Mouse (Mus musculus) mouse embryonic stem cell (cell line): ENCODE results near the gene Ifne.
"Not testable (repeated sequence)": the region's sequence is repeated elsewhere in the genome, so short reads cannot be mapped to it uniquely, and the experiment has no call there.

Experiments
- in situ Hi-C, 2 experiments: fragments of 300-500 bp; cut with MboI; formaldehyde crosslinking; loops; 1 replicate in 1 of 2; 3 replicates in 1 of 2; pipeline ENCODE4 v1.14.3; 2019 to 2020; ENCODE audit warnings: low sequenced_read_pairs in 2 of 2, low pct_unique_long_range_greater_than_20kb in 1 of 2, mixed read lengths in 1 of 2; ENCODE audit not compliant: unreplicated experiment in 1 of 2

The Ifne gene

GRCm38 (mm10) chr4:88875435-88876095 is 4.4 kb downstream of the Ifne start:
- in situ Hi-C loops = no loop called here

DNA sequence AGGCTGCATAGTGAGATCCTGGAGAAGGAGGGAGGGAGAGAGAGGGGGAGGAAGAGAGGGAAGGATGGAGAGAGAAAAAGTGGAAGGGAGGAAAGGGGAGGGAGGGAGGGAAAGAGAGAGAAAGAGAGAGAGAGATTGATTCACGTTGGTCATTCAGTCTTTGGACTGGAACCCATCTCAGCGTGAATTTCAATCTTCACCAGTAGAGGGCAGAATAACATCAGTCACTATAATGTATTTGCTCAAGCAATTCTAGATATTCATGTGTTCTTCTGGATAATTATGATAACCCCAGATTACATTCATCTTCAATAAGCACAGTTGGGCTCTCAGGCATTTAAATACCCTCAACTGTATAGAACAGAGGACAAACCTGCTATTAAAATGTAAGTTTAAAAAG is 7.3 kb downstream of the Ifne start:
- in situ Hi-C loops = no loop called here

DNA sequence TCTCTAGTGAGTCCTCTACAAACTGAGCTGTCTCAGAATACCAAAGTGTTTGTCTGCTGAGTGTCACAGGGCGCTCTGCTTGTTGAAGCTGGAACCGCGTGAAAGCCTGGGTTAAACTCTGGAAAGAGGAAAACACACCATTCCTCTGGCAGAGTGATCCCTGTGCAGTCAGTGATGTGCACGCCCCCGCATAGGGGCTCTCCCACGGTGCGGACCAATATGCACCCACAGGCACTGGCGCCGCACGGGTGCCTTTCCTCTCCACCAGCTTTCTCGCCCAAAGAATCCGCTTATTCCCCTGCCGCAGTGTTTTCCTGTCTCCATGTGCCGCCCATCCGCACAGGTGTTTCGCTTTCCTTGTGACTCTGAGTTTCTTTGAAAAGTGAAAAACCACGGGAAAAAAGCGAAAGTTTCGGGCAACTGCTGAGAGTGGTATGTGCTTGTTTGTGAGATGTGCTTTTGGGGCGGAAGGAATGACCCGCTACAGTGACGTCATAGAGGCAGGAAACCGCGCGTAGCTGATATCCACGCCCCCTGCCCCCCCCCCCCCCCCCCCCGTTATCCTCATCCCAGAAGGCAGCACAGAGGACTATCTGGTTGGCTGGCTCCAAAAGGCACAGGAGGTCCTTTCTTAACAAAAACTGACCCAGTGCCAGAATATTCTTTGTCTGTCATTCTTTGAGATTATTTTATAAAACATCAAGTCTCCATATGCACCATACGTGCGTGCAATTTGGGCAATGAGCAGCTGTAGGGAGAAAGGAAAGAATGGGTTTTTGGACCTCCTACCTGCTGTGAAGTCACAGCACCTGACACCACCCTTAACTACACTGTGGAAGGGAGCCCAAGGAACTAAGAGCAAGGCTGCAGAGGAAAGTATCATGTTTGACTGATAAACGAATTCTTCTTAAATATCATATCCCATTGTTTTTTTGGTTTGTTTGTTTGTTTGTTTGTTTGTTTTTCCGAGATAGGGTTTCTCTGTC is 11.8 kb downstream of the Ifne start:
- in situ Hi-C loops = no loop called here

DNA sequence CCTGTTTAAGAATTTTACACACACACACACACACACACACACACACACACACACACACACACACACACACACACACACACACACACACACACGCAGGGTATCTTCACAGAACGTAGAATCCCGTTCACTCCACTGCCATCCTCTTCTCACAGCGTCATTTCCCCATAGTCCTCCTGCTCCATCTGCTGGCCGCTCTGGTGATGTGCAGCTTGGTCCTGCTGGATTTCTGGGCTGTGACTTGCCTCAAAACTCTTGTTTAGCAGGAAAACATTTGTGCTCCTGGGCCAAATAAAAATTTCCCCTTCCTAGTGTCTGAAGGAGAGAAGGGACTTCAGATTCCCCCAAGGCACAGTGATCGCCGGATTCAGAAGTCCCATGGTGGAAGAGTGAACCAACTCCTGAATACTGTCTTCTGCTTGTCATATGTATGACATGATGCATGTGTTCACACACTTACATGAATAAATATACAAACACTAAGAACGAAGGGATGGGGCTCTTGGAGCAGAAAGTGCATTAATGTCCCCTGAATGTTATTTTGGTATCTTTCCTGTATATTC is 12.6 kb downstream of the Ifne start:
- in situ Hi-C loops = no loop called here

DNA sequence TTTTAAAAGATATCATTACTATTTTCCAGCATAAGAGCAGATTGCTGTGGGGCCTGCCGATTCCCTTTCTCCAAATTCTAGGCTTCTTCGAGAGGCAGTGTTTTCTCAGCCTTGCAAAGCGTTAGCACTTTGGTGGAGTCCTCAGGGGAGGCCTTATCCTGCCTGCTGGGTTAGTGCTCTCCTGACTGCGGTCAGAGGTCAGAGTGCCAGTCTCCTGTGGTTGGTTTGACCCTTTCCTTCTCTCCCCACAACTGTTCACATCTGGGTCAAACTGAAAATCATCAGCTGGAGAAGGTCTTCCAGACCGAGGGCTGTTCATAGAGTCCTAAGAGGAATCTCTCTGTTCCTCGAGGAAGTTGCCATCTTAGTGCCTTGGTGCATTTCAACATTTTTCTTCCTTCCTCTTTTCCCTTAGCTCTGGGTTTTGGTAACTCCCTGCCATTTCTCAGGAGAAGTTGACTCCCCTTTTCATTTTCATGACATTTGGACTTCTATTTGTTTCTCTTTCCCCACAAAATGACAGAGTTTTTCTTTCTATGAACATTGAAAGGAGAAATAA is 14.9 kb downstream of the Ifne start:
- in situ Hi-C loops = no loop called here

GRCm38 (mm10) chr4:88864599-88864998 is 15.4 kb downstream of the Ifne start:
- in situ Hi-C loops = no loop called here

DNA sequence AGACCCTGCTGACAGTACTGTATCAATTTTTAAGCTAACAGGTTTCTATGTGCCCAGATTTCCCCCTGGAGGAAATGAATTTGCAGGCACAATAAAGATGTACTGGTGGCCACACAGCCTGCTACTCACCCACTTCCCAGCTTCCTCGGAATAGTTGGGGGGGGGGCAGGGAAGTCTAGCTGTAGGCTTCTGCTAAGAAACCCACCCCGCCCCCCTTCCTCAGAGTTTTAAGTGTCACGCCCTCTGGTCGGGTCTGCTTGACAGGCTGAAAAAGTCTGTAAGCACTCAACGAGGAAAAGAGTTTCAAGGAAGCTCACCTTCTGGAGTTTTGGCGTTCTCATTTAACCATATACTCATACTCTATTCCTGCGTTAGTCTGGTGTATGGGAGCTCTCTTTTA is 16.7 kb downstream of the Ifne start:
- in situ Hi-C loops = no loop called here

DNA sequence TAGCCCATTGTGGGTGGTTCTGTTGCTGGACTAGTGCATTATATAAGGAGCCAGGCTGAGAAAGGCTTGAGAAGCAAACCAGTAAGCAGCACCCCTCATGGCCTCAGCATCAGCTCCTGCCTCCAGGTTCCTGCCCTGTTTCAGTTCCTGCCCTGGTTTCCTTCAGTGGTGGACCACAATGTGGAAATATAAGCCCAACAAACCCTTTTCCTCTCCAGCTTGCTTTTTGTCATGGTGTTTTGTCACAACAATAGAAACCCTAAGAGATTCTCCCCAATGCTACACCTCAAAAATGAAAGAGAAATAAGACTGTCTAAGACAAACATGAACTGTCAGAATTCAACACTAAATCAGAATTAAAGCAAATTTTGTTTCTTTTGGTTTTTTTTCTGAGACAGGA is 20.8 kb downstream of the Ifne start:
- in situ Hi-C loops = no loop called here

- in situ Hi-C loops = no loop called here
Observed at GRCm38 (mm10) chr4:88851026-88851763, 28.8 kb downstream of the Ifne start.

- in situ Hi-C loops = no loop called here
Observed at GRCm38 (mm10) chr4:88849698-88850097, 30.3 kb downstream of the Ifne start, which contains the start of gene Ifna1. Ifna1 (plus strand) TSS chr4:88850087.

- in situ Hi-C loops = no loop called here
Observed at GRCm38 (mm10) chr4:88845334-88845733, 34.7 kb downstream of the Ifne start.

- in situ Hi-C loops = no loop called here
Observed at GRCm38 (mm10) chr4:88841438-88841911, 38.5 kb downstream of the Ifne start, which contains the start of gene Ifna4. Ifna4 (plus strand) TSS chr4:88841861.

DNA sequence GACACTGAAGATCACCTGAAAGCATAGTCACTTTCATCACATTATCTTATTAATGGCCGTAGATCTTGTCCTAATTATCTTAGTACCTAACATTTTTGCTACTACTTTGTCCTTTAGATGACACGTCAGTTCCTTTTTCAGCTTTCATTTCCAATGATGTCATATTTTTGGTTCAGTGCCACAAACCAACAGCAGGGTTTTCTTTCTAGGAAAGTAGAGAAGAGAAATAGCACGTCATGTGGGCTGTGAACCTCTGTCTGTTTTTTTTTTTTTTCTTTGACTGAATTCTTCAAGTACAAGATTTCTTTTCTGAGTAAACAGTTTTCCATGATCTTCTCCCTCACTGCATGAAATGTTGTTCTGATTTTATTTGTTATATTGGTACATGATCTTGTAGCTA is 39.9 kb downstream of the Ifne start:
- in situ Hi-C loops = no loop called here

DNA sequence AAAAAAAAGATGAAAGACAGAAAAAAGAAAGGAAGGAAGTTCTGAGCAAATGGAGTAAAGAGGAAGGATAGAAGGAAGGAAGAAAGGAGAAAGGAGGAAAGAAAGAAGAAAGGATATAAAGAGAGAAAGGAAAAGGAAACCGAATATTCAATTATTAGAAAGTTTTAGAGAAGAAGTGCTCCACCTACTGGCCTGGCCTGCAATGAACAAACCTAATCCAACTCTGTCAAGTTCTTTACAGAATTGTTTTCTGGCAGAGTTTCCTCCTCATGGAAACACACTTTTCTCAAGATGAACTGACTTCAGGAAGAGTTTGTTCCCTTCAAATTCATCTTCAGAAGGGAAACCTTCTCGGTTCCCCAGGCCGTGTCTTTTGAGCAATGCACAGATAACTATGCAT is 41.2 kb downstream of the Ifne start:
- in situ Hi-C loops = no loop called here

- in situ Hi-C loops = not testable (repeated sequence)
Observed at GRCm38 (mm10) chr4:88835225-88835624, 44.8 kb downstream of the Ifne start, which contains the start of gene Ifna5. Ifna5 (plus strand) TSS chr4:88835525.

DNA sequence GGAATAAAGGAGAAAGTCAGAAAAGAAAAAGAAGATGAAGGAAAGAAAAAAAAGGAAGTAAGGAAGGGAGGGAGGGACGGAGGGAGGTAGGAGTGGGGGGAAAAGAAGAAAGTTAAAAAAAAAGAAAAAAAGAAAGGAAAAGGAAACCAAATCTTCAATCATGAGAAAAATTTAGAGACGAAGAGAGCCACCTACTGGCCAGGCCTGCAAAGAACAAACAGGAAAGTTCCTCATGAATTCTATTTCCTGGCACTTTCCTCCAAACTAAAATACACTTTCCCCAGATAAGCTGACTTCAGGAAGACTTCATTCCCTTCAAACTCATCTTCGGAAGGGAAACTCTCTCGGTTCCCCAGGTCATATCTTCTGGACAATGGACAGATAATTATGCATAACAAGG is 49.5 kb downstream of the Ifne start:
- in situ Hi-C loops = no loop called here
